Mouse (Mus musculus) T-helper 2 cell (primary cell): ENCODE measurements around the gene Bcl2a1d.
"Not testable (repeated sequence)": the region's sequence is repeated elsewhere in the genome, so short reads cannot be mapped to it uniquely, and the experiment has no call there.

ENCODE experiments used
- in situ Hi-C: fragments of 300-600 bp; cut with MboI, MseI; formaldehyde crosslinking; loops from one replicate; pipeline ENCODE4 v1.15.1; 2025; ENCODE audit warnings: high pct_unique_total_duplicates

Bcl2a1d gene

GRCm38 (mm10) chr9:88731728-88732127, at the start of gene Bcl2a1d:
Gene Bcl2a1d (minus strand): TSS chr9:88731914.
- in situ Hi-C loops = not testable (repeated sequence)

- in situ Hi-C loops = loop anchor here (5.0 kb wide), 1 partner anchor 387 kb away; no protein-coding TSS in a partner anchor
Observed at GRCm38 (mm10) chr9:88770239-88770638, 38.5 kb upstream of the Bcl2a1d start.

- in situ Hi-C loops = loop anchor here (5.0 kb wide), 1 partner anchor 148 kb away; no protein-coding TSS in a partner anchor
Observed at GRCm38 (mm10) chr9:88769470-88769869, 37.8 kb upstream of the Bcl2a1d start.

- in situ Hi-C loops = loop anchor here (5.0 to 10.0 kb wide), 2 partner anchors 191 to 202 kb away; partner anchors contain the start of gene Zfp949
Observed at GRCm38 (mm10) chr9:88746687-88747086, 15.0 kb upstream of the Bcl2a1d start.

GRCm38 (mm10) chr9:88746046-88746445, 14.3 kb upstream of the Bcl2a1d start:
- in situ Hi-C loops = loop anchor here (5.0 to 10.0 kb wide), 2 partner anchors 191 to 201 kb away; partner anchors contain the start of gene Zfp949

- in situ Hi-C loops = not testable (repeated sequence)
Observed at GRCm38 (mm10) chr9:88735289-88735688, 3.6 kb upstream of the Bcl2a1d start.

DNA sequence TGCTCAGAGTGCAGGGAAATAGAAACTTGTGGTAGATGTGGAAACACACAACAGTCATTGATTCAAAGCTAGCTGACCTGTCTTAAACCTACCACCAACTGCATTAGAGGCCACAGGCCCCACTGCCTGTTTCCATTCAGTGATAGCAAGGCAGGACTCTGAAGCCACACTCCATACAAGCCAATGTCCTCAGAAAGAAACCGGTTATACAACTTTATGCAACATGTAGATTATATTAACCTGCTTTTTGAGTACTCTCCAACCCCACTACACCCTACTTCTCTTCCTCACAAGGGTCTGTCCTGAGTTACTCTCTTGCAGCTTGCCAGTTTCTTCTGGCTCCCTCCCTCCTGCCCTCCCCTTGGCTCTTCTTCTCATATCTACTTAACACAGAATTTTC, 1.5 kb upstream of the Bcl2a1d start:
- in situ Hi-C loops = not testable (repeated sequence)

- in situ Hi-C loops = not testable (repeated sequence)
Observed at GRCm38 (mm10) chr9:88732334-88732733, 620 bp upstream of the Bcl2a1d start.

- in situ Hi-C loops = not testable (repeated sequence)
Observed at GRCm38 (mm10) chr9:88728311-88728710, 3.4 kb downstream of the Bcl2a1d start.

DNA sequence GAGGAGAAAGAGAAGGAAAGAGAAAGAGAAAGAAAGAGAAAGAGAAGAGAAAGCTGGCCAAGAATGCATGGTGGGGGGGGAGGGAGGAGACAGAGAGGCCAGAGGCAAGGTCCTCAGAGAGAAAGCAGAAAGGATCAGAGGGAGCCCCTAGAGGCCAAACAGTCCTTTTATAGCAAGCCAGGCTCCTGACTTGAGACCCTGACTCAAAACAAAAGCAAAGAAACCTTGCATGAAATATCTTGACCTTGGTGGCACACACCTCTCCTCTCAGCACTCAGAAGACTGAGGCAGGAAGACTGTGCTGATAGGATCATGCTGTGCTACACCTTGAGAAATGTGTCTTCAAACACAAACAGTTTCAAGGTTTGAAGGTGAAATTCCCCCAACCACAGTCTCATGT, 10.1 kb downstream of the Bcl2a1d start:
- in situ Hi-C loops = loop anchor here (25.0 kb wide), 1 partner anchor 1391 kb away; the partner anchor contains the start of gene Morf4l1

- in situ Hi-C loops = loop anchor here (25.0 kb wide), 1 partner anchor 1392 kb away; the partner anchor contains the start of gene Morf4l1
Observed at GRCm38 (mm10) chr9:88719989-88720537, 11.7 kb downstream of the Bcl2a1d start, which contains the start of gene Mthfsl. Gene Mthfsl (minus strand): TSS chr9:88720296.

DNA sequence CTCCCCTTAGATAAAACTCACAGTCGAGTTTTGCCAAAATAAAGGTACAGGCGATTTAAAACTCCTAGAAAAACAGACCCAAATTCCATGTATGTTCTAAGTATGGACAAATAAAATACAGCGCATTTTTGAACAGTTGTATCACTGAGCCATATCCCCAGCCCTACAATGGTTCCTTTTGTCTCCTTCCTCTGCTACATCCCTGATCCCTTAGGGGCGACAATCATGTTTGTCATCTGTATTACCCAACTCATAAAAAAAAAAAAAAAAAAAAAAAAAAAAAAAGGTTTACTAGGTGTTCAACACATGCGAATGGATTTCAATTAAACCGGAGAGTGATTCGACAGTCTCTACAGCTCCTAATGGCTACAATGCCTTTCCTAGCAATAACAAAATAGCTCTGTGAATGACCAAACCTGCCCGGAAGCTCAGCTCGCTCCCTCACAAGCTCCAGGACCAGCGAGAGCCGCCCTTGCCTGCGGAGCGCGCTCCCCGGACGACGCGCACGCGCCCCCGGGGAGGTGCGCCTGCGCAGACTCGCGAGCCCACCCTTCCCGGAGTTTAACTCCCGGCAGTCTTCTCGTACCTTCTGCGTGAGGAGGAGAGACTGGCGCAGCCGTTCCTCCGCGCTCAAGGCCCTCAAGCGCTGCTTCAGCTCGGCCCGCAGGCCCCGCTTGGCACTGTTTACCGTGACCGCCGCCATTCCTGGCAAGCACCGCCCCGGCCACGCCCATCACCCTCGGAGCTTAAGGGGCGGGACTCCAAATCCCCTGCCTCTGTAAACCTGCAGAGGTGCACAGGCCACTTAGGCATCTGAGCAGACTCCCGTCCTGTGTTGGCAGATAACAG, 12.4 kb downstream of the Bcl2a1d start:
- in situ Hi-C loops = loop anchor here (25.0 kb wide), 1 partner anchor 1393 kb away; the partner anchor contains the start of gene Morf4l1

GRCm38 (mm10) chr9:88718593-88718992, 13.1 kb downstream of the Bcl2a1d start:
- in situ Hi-C loops = loop anchor here (25.0 kb wide), 1 partner anchor 1394 kb away; the partner anchor contains the start of gene Morf4l1

- in situ Hi-C loops = loop anchor here (25.0 kb wide), 1 partner anchor 1394 kb away; the partner anchor contains the start of gene Morf4l1
Observed at GRCm38 (mm10) chr9:88718140-88718539, 13.6 kb downstream of the Bcl2a1d start.

DNA sequence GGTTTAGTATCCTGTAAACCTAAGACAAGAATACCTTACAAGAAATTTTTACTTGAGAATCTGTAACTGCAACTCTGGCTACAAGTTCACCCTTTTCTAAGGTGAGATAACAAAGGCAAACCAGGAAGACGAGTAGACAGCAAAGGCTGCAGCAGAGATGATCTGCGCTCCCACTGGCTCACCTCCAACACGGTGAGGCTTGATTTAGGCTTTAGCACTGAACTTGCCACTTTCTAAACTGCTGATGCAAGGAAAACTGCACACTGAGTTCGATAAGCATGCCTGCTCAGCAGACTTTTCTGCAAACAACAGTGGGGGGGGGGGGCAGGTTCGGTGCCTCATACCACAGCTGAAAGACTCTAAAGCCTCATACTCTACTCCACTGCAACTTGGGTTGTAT, 17.2 kb downstream of the Bcl2a1d start:
- in situ Hi-C loops = loop anchor here (5.0 to 25.0 kb wide), 2 partner anchors 503 to 1398 kb away; partner anchors contain the start of gene Morf4l1

- in situ Hi-C loops = loop anchor here (5.0 to 25.0 kb wide), 2 partner anchors 505 to 1400 kb away; partner anchors contain the start of gene Morf4l1
Observed at GRCm38 (mm10) chr9:88712164-88712749, 19.5 kb downstream of the Bcl2a1d start.

- in situ Hi-C loops = loop anchor here (5.0 to 25.0 kb wide), 2 partner anchors 506 to 1401 kb away; partner anchors contain the start of gene Morf4l1
Observed at GRCm38 (mm10) chr9:88710910-88711438, 20.7 kb downstream of the Bcl2a1d start.

DNA sequence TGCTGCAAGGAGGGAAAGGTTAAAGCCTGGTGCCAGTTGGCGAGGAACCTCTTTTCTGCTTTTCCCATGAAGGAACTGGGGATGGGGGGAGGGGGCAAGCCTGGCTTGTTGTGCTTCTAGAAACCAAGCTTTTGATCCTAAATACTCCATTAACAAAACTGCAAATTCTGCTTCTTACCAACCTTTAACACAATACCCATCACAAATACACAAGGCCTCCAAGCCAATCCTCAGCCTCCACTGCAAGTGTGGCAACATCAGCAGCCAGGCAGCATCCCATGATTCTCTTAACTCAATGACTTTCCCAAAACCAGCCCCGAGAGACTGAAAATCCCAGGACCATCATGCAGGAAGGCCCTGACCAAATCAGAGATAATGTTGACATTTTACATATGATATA, 21.3 kb downstream of the Bcl2a1d start:
- in situ Hi-C loops = loop anchor here (5.0 to 25.0 kb wide), 2 partner anchors 507 to 1402 kb away; partner anchors contain the start of gene Morf4l1

DNA sequence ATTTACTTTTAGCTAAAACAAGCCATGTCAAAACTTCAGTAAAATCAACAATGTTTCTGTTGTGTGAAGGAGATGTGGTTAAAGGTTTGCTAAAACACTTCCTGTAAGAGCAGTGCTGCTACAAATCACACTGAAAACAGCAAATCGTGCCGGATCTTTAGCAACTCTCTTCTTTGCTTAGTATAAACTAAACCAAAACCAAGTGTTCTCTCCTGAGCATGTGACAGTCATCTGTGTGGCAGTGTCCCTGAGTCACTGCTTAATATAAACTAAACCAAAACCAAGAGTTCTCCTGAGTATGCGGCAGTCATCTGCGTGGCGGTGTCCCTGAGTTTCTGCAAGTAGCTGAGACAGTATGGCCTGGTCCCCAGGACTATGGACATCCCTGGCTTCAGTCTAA, 21.9 kb downstream of the Bcl2a1d start:
- in situ Hi-C loops = loop anchor here (5.0 to 25.0 kb wide), 2 partner anchors 508 to 1403 kb away; partner anchors contain the start of gene Morf4l1

- in situ Hi-C loops = loop anchor here (25.0 kb wide), 1 partner anchor 1403 kb away; the partner anchor contains the start of gene Morf4l1
Observed at GRCm38 (mm10) chr9:88709304-88709703, 22.4 kb downstream of the Bcl2a1d start.

- in situ Hi-C loops = loop anchor here (25.0 kb wide), 1 partner anchor 1406 kb away; the partner anchor contains the start of gene Morf4l1
Observed at GRCm38 (mm10) chr9:88706700-88707099, 25.0 kb downstream of the Bcl2a1d start.
